Mouse (Mus musculus) B cell, adult 2 months (primary cell): Measurements from ENCODE around the gene 9030612E09Rik.

ENCODE experiments used
- DNase-seq, 2 experiments: peaks; one replicate each; pipeline ENCODE4 v3.0.0; 2022

Gene 9030612E09Rik

GRCm38 (mm10) chr10:43211866-43212265 lies 37.4 kb downstream of the 9030612E09Rik start:
- peak; percentile 81 to 82 for DNase-seq

- no peak for DNase-seq
Observed at GRCm38 (mm10) chr10:43217361-43217900, 42.9 kb downstream of the 9030612E09Rik start.

- peak in 1 of 2 experiments; percentile 8 for DNase-seq
Observed at GRCm38 (mm10) chr10:43220479-43220878, 46.0 kb downstream of the 9030612E09Rik start.

- DNase-seq = peak; percentile 92 to 95
Observed at GRCm38 (mm10) chr10:43220910-43221625, 46.6 kb downstream of the 9030612E09Rik start, which contains the start of gene Pdss2. Gene Pdss2, plus strand, starts transcription at chr10:43221486.

- no peak for DNase-seq
Observed at GRCm38 (mm10) chr10:43221659-43222058, 47.2 kb downstream of the 9030612E09Rik start.

- DNase-seq = no peak
Observed at GRCm38 (mm10) chr10:43223391-43223790, 48.9 kb downstream of the 9030612E09Rik start.
